13 mouse cellular contexts compared by ENCODE assay signal in genomic region chr1:150877920-150878319, GRCm38 (mm10).
DNase-seq lines count a peak whose midpoint lies in the region; ATAC-seq and TF ChIP-seq lines count a peak whose summit lies in the region.
"Had no signal": no experiment of that assay in that cellular context is flagged by ENCODE, and none has a peak within 500 bp of the region (broad histone marks: within the 10 kb centered on the region; RNA-seq: fewer than 3 reads in every experiment).

No protein-coding gene starts in this region.

- TF ChIP-seq EP300 in lung, postnatal 0 days (IDR thresholded peaks at IDR 0.05) = peak; percentile 56; the same call in 1 of the 2 replicates

- no peaks in the 10 kb centered on the region; the same call in 1 of the 2 replicates for H3K4me1 ChIP-seq in forebrain, embryonic 13.5 days
- no peaks in the 10 kb centered on the region for H3K4me1 ChIP-seq in forebrain, embryonic 11.5 days (replicated peaks; ENCODE audit: control insufficient read depth, insufficient read depth, low read length)
- peaks cover 6% of the 10 kb centered on the region for H3K4me1 ChIP-seq in intestine, embryonic 14.5 days (replicated peaks; ENCODE audit: control insufficient read depth, insufficient read depth, low read length)
- H3K4me1 ChIP-seq in intestine, embryonic 15.5 days (replicated peaks) = 0 out of 2 replicates have a peak, but pooled peaks cover 2% of the 10 kb centered on the region
- H3K4me1 ChIP-seq in lung, postnatal 0 days (ENCODE audit: insufficient read depth, low read depth, low read length) = peaks cover 3% of the 10 kb centered on the region; the same call in 1 of the 2 replicates
- no peaks in the 10 kb centered on the region for H3K4me1 ChIP-seq in liver, embryonic 11.5 days (replicated peaks; ENCODE audit: control insufficient read depth, insufficient read depth, low read length)
- H3K4me1 ChIP-seq: liver, embryonic 13.5 days; megakaryocyte, embryonic 14.5 days; neural tube, embryonic 15.5 days had no signal

- no peak for DNase-seq in forebrain, embryonic 11.5 days (ENCODE audit: low spot score)
- no peak for DNase-seq in intestine, embryonic 14.5 days (ENCODE audit: low spot score)
- DNase-seq in brain, embryonic 14.5 days (ENCODE audit: low read depth) = peak; percentile 60
- peak; percentile 59 for DNase-seq in lung, postnatal 0 days (ENCODE audit: low spot score)
- DNase-seq in liver, embryonic 11.5 days (ENCODE audit: low spot score) = no peak
- DNase-seq: adrenal gland, adult 2 months; gastrocnemius, postnatal 10 days; liver, embryonic 13.5 days had no signal

- no peak for TF ChIP-seq POLR2A in brain, embryonic 14.5 days (IDR thresholded peaks at IDR 0.05; ENCODE audit: borderline replicate concordance, extremely low read depth, insufficient read depth, insufficient read length, poor library complexity, severe bottlenecking)

- 33% methylated on average over 4 of the region's 4 CpGs for WGBS in forebrain, embryonic 13.5 days
- WGBS in forebrain, embryonic 11.5 days = 54% methylated on average over 4 of the region's 4 CpGs
- WGBS in intestine, embryonic 14.5 days = 35% methylated on average over 4 of the region's 4 CpGs
- WGBS in intestine, embryonic 15.5 days = 50% methylated on average over 4 of the region's 4 CpGs
- 24% methylated on average over 4 of the region's 4 CpGs for WGBS in lung, postnatal 0 days
- WGBS in liver, embryonic 11.5 days = 72% methylated on average over 4 of the region's 4 CpGs

- H3K9me3 ChIP-seq in forebrain, embryonic 13.5 days (replicated peaks) = no peaks in the 10 kb centered on the region
- H3K9me3 ChIP-seq in forebrain, embryonic 11.5 days (ENCODE audit: control insufficient read depth, low read length) = no peaks in the 10 kb centered on the region
- H3K9me3 ChIP-seq in intestine, embryonic 14.5 days (ENCODE audit: control insufficient read depth, low read length) = no peaks in the 10 kb centered on the region
- no peaks in the 10 kb centered on the region for H3K9me3 ChIP-seq in intestine, embryonic 15.5 days
- no peaks in the 10 kb centered on the region for H3K9me3 ChIP-seq in lung, postnatal 0 days (ENCODE audit: low read length)
- no peaks in the 10 kb centered on the region for H3K9me3 ChIP-seq in liver, embryonic 11.5 days (ENCODE audit: control insufficient read depth, low read length)
- H3K9me3 ChIP-seq: liver, embryonic 13.5 days; megakaryocyte, embryonic 14.5 days; neural tube, embryonic 15.5 days had no signal

- no peak overlapping the region for H3K4me3 ChIP-seq in forebrain, embryonic 13.5 days
- H3K4me3 ChIP-seq in forebrain, embryonic 11.5 days (ENCODE audit: low read depth, low read length) = no peak overlapping the region
- no peak overlapping the region for H3K4me3 ChIP-seq in intestine, embryonic 14.5 days (ENCODE audit: low read depth, low read length)
- no peak overlapping the region for H3K4me3 ChIP-seq in intestine, embryonic 15.5 days (replicated peaks)
- H3K4me3 ChIP-seq in lung, postnatal 0 days (ENCODE audit: low read depth, low read length) = no peak overlapping the region
- H3K4me3 ChIP-seq in liver, embryonic 11.5 days (ENCODE audit: low read depth, low read length) = no peak overlapping the region
- H3K4me3 ChIP-seq: liver, embryonic 13.5 days; megakaryocyte, embryonic 14.5 days; neural tube, embryonic 15.5 days had no signal

- H3K27ac ChIP-seq in forebrain, embryonic 13.5 days = no peak overlapping the region
- H3K27ac ChIP-seq in forebrain, embryonic 11.5 days (ENCODE audit: low read depth, low read length) = no peak overlapping the region
- H3K27ac ChIP-seq in intestine, embryonic 14.5 days (ENCODE audit: low read depth) = peak overlapping the region; percentile 19; the same call in 1 of the 2 replicates
- H3K27ac ChIP-seq in intestine, embryonic 15.5 days = no peak overlapping the region
- peak overlapping the region; percentile 52 for H3K27ac ChIP-seq in lung, postnatal 0 days (ENCODE audit: low read length)
- H3K27ac ChIP-seq in liver, embryonic 11.5 days (ENCODE audit: low read depth, low read length) = no peak overlapping the region
- H3K27ac ChIP-seq: liver, embryonic 13.5 days; neural tube, embryonic 15.5 days had no signal

- no peak for TF ChIP-seq CTCF in brain, embryonic 14.5 days (IDR thresholded peaks at IDR 0.05; ENCODE audit: borderline replicate concordance, extremely low read depth, insufficient read depth, insufficient read length)
- no peak for TF ChIP-seq CTCF in lung, postnatal 0 days (IDR thresholded peaks at IDR 0.05)

- no peak overlapping the region for H3K9ac ChIP-seq in forebrain, embryonic 13.5 days
- no peak overlapping the region for H3K9ac ChIP-seq in forebrain, embryonic 11.5 days (ENCODE audit: low read length)
- H3K9ac ChIP-seq in intestine, embryonic 14.5 days (ENCODE audit: low read length) = no peak overlapping the region
- H3K9ac ChIP-seq in intestine, embryonic 15.5 days = no peak overlapping the region
- H3K9ac ChIP-seq in lung, postnatal 0 days (replicated peaks; ENCODE audit: low read depth) = no peak overlapping the region
- H3K9ac ChIP-seq in liver, embryonic 11.5 days (ENCODE audit: low read depth, low read length) = no peak overlapping the region
- H3K9ac ChIP-seq: liver, embryonic 13.5 days; neural tube, embryonic 15.5 days had no signal

- H3K4me2 ChIP-seq in forebrain, embryonic 13.5 days = no peak overlapping the region
- H3K4me2 ChIP-seq in forebrain, embryonic 11.5 days (ENCODE audit: low read depth, low read length, severe bottlenecking) = no peak overlapping the region
- no peak overlapping the region; the same call in 1 of the 2 replicates for H3K4me2 ChIP-seq in intestine, embryonic 14.5 days (ENCODE audit: low read length)
- no peak overlapping the region for H3K4me2 ChIP-seq in intestine, embryonic 15.5 days (replicated peaks)
- no peak overlapping the region for H3K4me2 ChIP-seq in lung, postnatal 0 days (replicated peaks; ENCODE audit: low read depth, low read length)
- H3K4me2 ChIP-seq in liver, embryonic 11.5 days = no peak overlapping the region
- H3K4me2 ChIP-seq: liver, embryonic 13.5 days; neural tube, embryonic 15.5 days had no signal

- no peaks in the 10 kb centered on the region for H3K36me3 ChIP-seq in forebrain, embryonic 13.5 days (ENCODE audit: poor library complexity, severe bottlenecking)
- no peaks in the 10 kb centered on the region for H3K36me3 ChIP-seq in forebrain, embryonic 11.5 days (ENCODE audit: control insufficient read depth, insufficient read depth, low read length)
- no peaks in the 10 kb centered on the region for H3K36me3 ChIP-seq in intestine, embryonic 14.5 days (ENCODE audit: control insufficient read depth, insufficient read depth, low read length)
- no peaks in the 10 kb centered on the region for H3K36me3 ChIP-seq in intestine, embryonic 15.5 days
- H3K36me3 ChIP-seq in lung, postnatal 0 days (ENCODE audit: insufficient read depth, low read length) = no peaks in the 10 kb centered on the region
- no peaks in the 10 kb centered on the region for H3K36me3 ChIP-seq in liver, embryonic 11.5 days (ENCODE audit: control insufficient read depth, insufficient read depth, low read length)
- H3K36me3 ChIP-seq: liver, embryonic 13.5 days; neural tube, embryonic 15.5 days had no signal

- no peaks in the 10 kb centered on the region for H3K27me3 ChIP-seq in forebrain, embryonic 13.5 days
- no peaks in the 10 kb centered on the region for H3K27me3 ChIP-seq in forebrain, embryonic 11.5 days (ENCODE audit: control insufficient read depth, insufficient read depth, low read length)
- no peaks in the 10 kb centered on the region for H3K27me3 ChIP-seq in intestine, embryonic 14.5 days (replicated peaks; ENCODE audit: control insufficient read depth, insufficient read depth, low read length)
- no peaks in the 10 kb centered on the region for H3K27me3 ChIP-seq in intestine, embryonic 15.5 days (replicated peaks)
- H3K27me3 ChIP-seq in lung, postnatal 0 days (replicated peaks; ENCODE audit: insufficient read depth, low read length) = no peaks in the 10 kb centered on the region
- H3K27me3 ChIP-seq in liver, embryonic 11.5 days (replicated peaks; ENCODE audit: control insufficient read depth, insufficient read depth, low read length) = no peaks in the 10 kb centered on the region
- H3K27me3 ChIP-seq: liver, embryonic 13.5 days; megakaryocyte, embryonic 14.5 days; neural tube, embryonic 15.5 days had no signal

- ATAC-seq in forebrain, embryonic 13.5 days = peak; percentile 86
- ATAC-seq in forebrain, embryonic 11.5 days (replicated peaks; ENCODE audit: low FRiP score) = no peak
- no peak for ATAC-seq in intestine, embryonic 14.5 days (replicated peaks; ENCODE audit: low FRiP score, low TSS enrichment, low read depth)
- ATAC-seq in intestine, embryonic 15.5 days = no peak
- peak; percentile 65 for ATAC-seq in lung, postnatal 0 days
- ATAC-seq in liver, embryonic 11.5 days (replicated peaks; ENCODE audit: low FRiP score) = no peak
- ATAC-seq: inflammation-experienced regulatory T-cells, adult 6 months had no signal

Comparison
In these comparisons a context has a peak if more than half of its experiments do, and no peak if none do; other contexts are left out.
1. ATAC-seq: peak in forebrain, embryonic 13.5 days (single experiment) and lung, postnatal 0 days (single experiment); none in forebrain, embryonic 11.5 days (single experiment), intestine, embryonic 14.5 days (single experiment), intestine, embryonic 15.5 days (single experiment) and liver, embryonic 11.5 days (single experiment).
2. H3K27ac ChIP-seq: peak in intestine, embryonic 14.5 days (single experiment) and lung, postnatal 0 days (single experiment); none in forebrain, embryonic 13.5 days (single experiment), forebrain, embryonic 11.5 days (single experiment), intestine, embryonic 15.5 days (single experiment) and liver, embryonic 11.5 days (single experiment).
3. DNase-seq: peak in brain, embryonic 14.5 days (single experiment) and lung, postnatal 0 days (single experiment); none in forebrain, embryonic 11.5 days (single experiment), intestine, embryonic 14.5 days (single experiment) and liver, embryonic 11.5 days (single experiment).